Mouse (Mus musculus) MEL (cell line): ENCODE measurements at regions not wholly inside any gene's neighbourhood (a gene's known extent, or its start where the extent isn't known, plus 50 kb on each side); places are given as distances from the start of the nearest gene placed in this dataset.

Experiments used
- DNase-seq: peaks from one replicate; pipeline ENCODE4 v3.0.0; 2011; ENCODE audit warnings: low read depth, low spot score
- H3K27ac ChIP-seq: 2 replicates; pipeline ENCODE4 v1.5.1; 2012; ENCODE audit warnings: low read depth, mild to moderate bottlenecking, control low read depth, low read length, moderate library complexity; ENCODE audit not compliant: control insufficient read depth
- H3K27me3 ChIP-seq, 2 experiments: fragments of 150-350 bp in 1 of 2; sonication (generic) in 1 of 2; 2 replicates each; pipeline ENCODE4 v1.6.1; 2012; ENCODE audit warnings: low read length in 2 of 2, mild to moderate bottlenecking in 2 of 2, improper control_type of control experiment in 1 of 2, moderate library complexity in 1 of 2; ENCODE audit not compliant: insufficient read depth in 2 of 2, control insufficient read depth in 1 of 2
- H3K36me3 ChIP-seq, 2 experiments: 2 replicates each; pipeline ENCODE4 v1.6.1; 2012 to 2014; ENCODE audit warnings: low read length in 2 of 2, improper control_type of control experiment in 1 of 2, inconsistent platforms in 1 of 2, mild to moderate bottlenecking in 1 of 2; ENCODE audit not compliant: insufficient read depth in 2 of 2, control insufficient read depth in 1 of 2
- H3K4me1 ChIP-seq, 2 experiments: fragments of 150-350 bp in 1 of 2; sonication (generic) in 1 of 2; 2 replicates each; pipeline ENCODE4 v1.6.1; 2012; ENCODE audit warnings: low read length in 2 of 2, improper control_type of control experiment in 1 of 2, mild to moderate bottlenecking in 1 of 2; ENCODE audit not compliant: insufficient read depth in 2 of 2, control insufficient read depth in 1 of 2
- H3K4me3 ChIP-seq, 2 experiments: fragments of 150-350 bp in 1 of 2; sonication (generic) in 1 of 2; 2 replicates each; pipeline ENCODE4 v1.5.1; 2012; ENCODE audit warnings: low read depth in 2 of 2, low read length in 2 of 2, mild to moderate bottlenecking in 2 of 2, moderate library complexity in 2 of 2, control low read depth in 1 of 2, improper control_type of control experiment in 1 of 2; ENCODE audit not compliant: control insufficient read depth in 1 of 2, insufficient read depth in 1 of 2
- H3K79me2 ChIP-seq: 2 replicates; pipeline ENCODE4 v1.6.1; 2012; ENCODE audit warnings: mild to moderate bottlenecking, low read length, moderate library complexity; ENCODE audit not compliant: control insufficient read depth, poor library complexity, insufficient read depth
- H3K9ac ChIP-seq: 2 replicates; pipeline ENCODE4 v1.6.1; 2012; ENCODE audit warnings: low read depth, mild to moderate bottlenecking, control low read depth, low read length, moderate library complexity; ENCODE audit not compliant: control insufficient read depth, poor library complexity, severe bottlenecking
- H3K9me3 ChIP-seq: fragments of 150-350 bp; sonication (generic); replicated peaks from 2 replicates; pipeline ENCODE4 v1.6.1; 2012; ENCODE audit warnings: mild to moderate bottlenecking, low read length, improper control_type of control experiment, moderate library complexity; ENCODE audit not compliant: insufficient read depth
- CHD2 ChIP-seq: IDR thresholded peaks from 2 replicates; pipeline ENCODE4 v1.6.1; 2011; ENCODE audit warnings: low read length, improper control_type of control experiment
- CTCF ChIP-seq, 3 experiments: IDR thresholded peaks in 2 of 3; conservative IDR thresholded peaks in 1 of 3; 2 replicates each; pipeline ENCODE4 v1.5.1; 2011 to 2012; ENCODE audit warnings: low read length in 3 of 3, low read depth in 2 of 3, mild to moderate bottlenecking in 2 of 3, improper control_type of control experiment in 1 of 3, inconsistent platforms in 1 of 3, mixed read lengths in 1 of 3, moderate library complexity in 1 of 3; ENCODE audit not compliant: control insufficient read depth in 1 of 3, insufficient read depth in 1 of 3, poor library complexity in 1 of 3, severe bottlenecking in 1 of 3
- E2F4 ChIP-seq: IDR thresholded peaks from 2 replicates; pipeline ENCODE4 v1.6.1; 2011; ENCODE audit warnings: low read depth, low read length, improper control_type of control experiment, borderline replicate concordance
- ETS1 ChIP-seq: IDR thresholded peaks from 2 replicates; pipeline ENCODE4 v1.6.1; 2012; ENCODE audit warnings: low read depth, mild to moderate bottlenecking, inconsistent platforms, low read length, improper control_type of control experiment, moderate library complexity
- JUND ChIP-seq: IDR thresholded peaks from 2 replicates; pipeline ENCODE4 v1.6.1; 2011; ENCODE audit warnings: low read depth, mild to moderate bottlenecking, improper control_type of control experiment, low read length
- MAFK ChIP-seq: IDR thresholded peaks from 2 replicates; pipeline ENCODE4 v1.6.1; 2011; ENCODE audit warnings: low read depth, mild to moderate bottlenecking, low read length, improper control_type of control experiment, borderline replicate concordance
- MAX ChIP-seq: IDR thresholded peaks from 2 replicates; pipeline ENCODE4 v1.6.1; 2011; ENCODE audit warnings: low read length, improper control_type of control experiment
- NRF1 ChIP-seq: IDR thresholded peaks from 2 replicates; pipeline ENCODE4 v1.6.1; 2014; ENCODE audit warnings: low read depth, mild to moderate bottlenecking, inconsistent platforms, low read length, improper control_type of control experiment, moderate library complexity; ENCODE audit not compliant: poor library complexity, insufficient read depth, severe bottlenecking
- POLR2AphosphoS2 ChIP-seq: IDR thresholded peaks from 2 replicates; pipeline ENCODE4 v1.6.1; 2011; ENCODE audit warnings: low read length, improper control_type of control experiment
- RAD21 ChIP-seq: IDR thresholded peaks from 2 replicates; pipeline ENCODE4 v1.6.1; 2011; ENCODE audit warnings: mild to moderate bottlenecking, low read depth, low read length, improper control_type of control experiment
- SIN3A ChIP-seq: IDR thresholded peaks from 2 replicates; pipeline ENCODE4 v1.6.1; 2012; ENCODE audit warnings: low read length, improper control_type of control experiment, inconsistent platforms
- SMC3 ChIP-seq: IDR thresholded peaks from 2 replicates; pipeline ENCODE4 v1.6.1; 2011; ENCODE audit warnings: low read depth, low read length, improper control_type of control experiment
- TCF12 ChIP-seq: IDR thresholded peaks from 2 replicates; pipeline ENCODE4 v1.6.1; 2014; ENCODE audit warnings: low read depth, mild to moderate bottlenecking, inconsistent platforms, low read length, improper control_type of control experiment, moderate library complexity
- ZC3H11A ChIP-seq: IDR thresholded peaks from 2 replicates; pipeline ENCODE4 v1.6.1; 2012; ENCODE audit warnings: low read depth, mild to moderate bottlenecking, inconsistent platforms, low read length, improper control_type of control experiment
- ZKSCAN1 ChIP-seq: IDR thresholded peaks from 2 replicates; pipeline ENCODE4 v1.6.1; 2012; ENCODE audit warnings: low read depth, mild to moderate bottlenecking, inconsistent platforms, low read length, improper control_type of control experiment, moderate library complexity
- ZMIZ1 ChIP-seq: IDR thresholded peaks from 2 replicates; pipeline ENCODE4 v1.6.1; 2012; ENCODE audit warnings: low read depth, mild to moderate bottlenecking, inconsistent platforms, low read length, improper control_type of control experiment, moderate library complexity
- ZNF384 ChIP-seq: IDR thresholded peaks from 2 replicates; pipeline ENCODE4 v1.6.1; 2012; ENCODE audit warnings: low read depth, mild to moderate bottlenecking, inconsistent platforms, low read length, improper control_type of control experiment

GRCm38 (mm10) chr3:133809007-133809552 lies 264.1 kb upstream of the Tet2 start:
- H3K9ac ChIP-seq, result no peak overlapping the region
- no peak for DNase-seq

GRCm38 (mm10) chr3:133818966-133819700 lies 274.2 kb upstream of the Tet2 start:
- H3K4me3 ChIP-seq, result no peak overlapping the region
- H3K9me3 ChIP-seq, result no peaks in the 10 kb centered on the region
- no peak for DNase-seq
- no peaks in the 10 kb centered on the region for H3K79me2 ChIP-seq
- no peak overlapping the region for H3K9ac ChIP-seq
- no peaks in the 10 kb centered on the region for H3K4me1 ChIP-seq
- no peaks in the 10 kb centered on the region for H3K27me3 ChIP-seq
- TF ChIP-seq ETS1 (no peak), NRF1 (no peak), CTCF (IDR thresholded peaks at IDR 0.05 in 2 of 3, conservative IDR thresholded peaks at IDR 0.05 in 1 of 3; ENCODE audit: control insufficient read depth in 1 of 3, insufficient read depth in 1 of 3, low read depth in 2 of 3, low read length in 3 of 3, poor library complexity in 1 of 3, severe bottlenecking in 1 of 3) (peak in 1 of 3 experiments; percentile 15; a peak in 1 of 6 replicates), POLR2AphosphoS2 (no peak), RAD21 (peak; percentile 34), SMC3 (peak; percentile 27; the same call in 1 of the 2 replicates), ZC3H11A (peak; percentile 14; the same call in 1 of the 2 replicates), MAFK (no peak), JUND (no peak)
- H3K36me3 ChIP-seq, result no peaks in the 10 kb centered on the region
- no peak overlapping the region for H3K27ac ChIP-seq

More at GRCm38 (mm10) chr3:133809007-133809552, 264.1 kb upstream of the Tet2 start:
- H3K4me1 ChIP-seq, result no peaks in the 10 kb centered on the region
- H3K4me3 ChIP-seq, result no peak overlapping the region
- TF ChIP-seq ZC3H11A (no peak), NRF1 (no peak), ZMIZ1 (no peak), SIN3A (no peak)
- no peaks in the 10 kb centered on the region for H3K9me3 ChIP-seq
- no peak overlapping the region for H3K27ac ChIP-seq
- no peaks in the 10 kb centered on the region for H3K79me2 ChIP-seq
- H3K27me3 ChIP-seq, result no peaks in the 10 kb centered on the region
- no peaks in the 10 kb centered on the region for H3K36me3 ChIP-seq

- Histone ChIP-seq H3K36me3 (no peaks in the 10 kb centered on the region), H3K27me3 (no peaks in the 10 kb centered on the region), H3K27ac (no peak overlapping the region), H3K4me3 (no peak overlapping the region), H3K9ac (no peak overlapping the region), H3K4me1 (no peaks in the 10 kb centered on the region), H3K79me2 (no peaks in the 10 kb centered on the region), H3K9me3 (no peaks in the 10 kb centered on the region)
- no peak for DNase-seq
- TF ChIP-seq E2F4 (no peak), SMC3 (0 out of 2 replicates have a peak, but pooled peaks have one; percentile 16), RAD21 (peak; percentile 24), MAX (no peak), CHD2 (no peak), ZKSCAN1 (no peak), SIN3A (no peak), ZNF384 (no peak), TCF12 (no peak)
Observed at GRCm38 (mm10) chr3:133833739-133834391, 288.9 kb upstream of the Tet2 start.
